Mouse (Mus musculus) bone marrow, adult 2 months (tissue): Measurements from ENCODE around the gene Itga9.

Experiments
- CTCF ChIP-seq: fragments of 200-500 bp; IDR thresholded peaks from 2 replicates; pipeline ENCODE4 v1.5.1; 2011; ENCODE audit warnings: low read length, control low read depth; ENCODE audit not compliant: control insufficient read depth, insufficient read depth
- POLR2A ChIP-seq: fragments of 200-500 bp; IDR thresholded peaks from 2 replicates; pipeline ENCODE4 v1.6.1; 2011; ENCODE audit warnings: low read depth, mild to moderate bottlenecking, control low read depth, low read length, borderline replicate concordance; ENCODE audit not compliant: control insufficient read depth

- TF ChIP-seq CTCF (no peak), POLR2A (no peak)
These were observed 17.7 kb downstream of the Itga9 start for GRCm38 (mm10) chr9:118624146-118624545.
